Mouse (Mus musculus): ENCODE data around the gene Asic1. TPM values are rescaled to one million over a fixed set of nuclear protein-coding genes. Genes with fewer than 3 reads are reported as not detected.

Gene Asic1
- polyA plus RNA-seq (2014; fragmentation: Nextera tagmentation; extraction: Ambion mirVana), result 1.5 and 1.8 TPM in 2 replicates

- H3K27ac ChIP-seq (ENCODE audit: low read length), result no peak within 1 kb of the TSS
- peak within 1 kb of the TSS; percentile 49 for H3K4me3 ChIP-seq (ENCODE audit: low read depth, low read length)
- ATAC-seq (ENCODE audit: insufficient number of reproducible peaks, insufficient read depth, low FRiP score, low read depth), result peak; percentile 57; the same call in 1 of the 2 replicates
- no peaks in the 10 kb centered on the region for H3K36me3 ChIP-seq (ENCODE audit: control insufficient read depth, insufficient read depth, low read length)
- H3K9ac ChIP-seq (replicated peaks; ENCODE audit: low read depth, low read length), result no peak within 1 kb of the TSS; the same call in 1 of the 2 replicates
- 1% methylated on average over 65 of the region's 74 CpGs for WGBS
- H3K4me2 ChIP-seq (replicated peaks; ENCODE audit: low read depth, low read length), result peak within 1 kb of the TSS; percentile 95
- peaks cover 34% of the 10 kb centered on the region for H3K27me3 ChIP-seq (ENCODE audit: control insufficient read depth, insufficient read depth, low read length)
- no peaks in the 10 kb centered on the region for H3K4me1 ChIP-seq (ENCODE audit: control insufficient read depth, insufficient read depth, low read length)
- H3K9me3 ChIP-seq (ENCODE audit: control insufficient read depth, low read depth, low read length), result no peaks in the 10 kb centered on the region
Measured at GRCm38 (mm10) chr15:99670154-99670821, at the start of gene Asic1. Gene Asic1, plus strand, starts transcription at chr15:99670368.

GRCm38 (mm10) chr15:99622063-99622462 lies 48.1 kb upstream of the Asic1 start:
- Histone ChIP-seq H3K4me3 (ENCODE audit: low read depth, low read length) (no peak overlapping the region), H3K27ac (ENCODE audit: low read length) (no peak overlapping the region), H3K27me3 (ENCODE audit: control insufficient read depth, insufficient read depth, low read length) (no peaks in the 10 kb centered on the region), H3K9me3 (ENCODE audit: control insufficient read depth, low read depth, low read length) (no peaks in the 10 kb centered on the region), H3K36me3 (ENCODE audit: control insufficient read depth, insufficient read depth, low read length) (peaks cover 62% of the 10 kb centered on the region), H3K4me1 (ENCODE audit: control insufficient read depth, insufficient read depth, low read length) (no peaks in the 10 kb centered on the region), H3K9ac (replicated peaks; ENCODE audit: low read depth, low read length) (no peak overlapping the region), H3K4me2 (replicated peaks; ENCODE audit: low read depth, low read length) (no peak overlapping the region)
- WGBS, result 86% methylated on average over 11 of the region's 11 CpGs
- ATAC-seq (ENCODE audit: insufficient number of reproducible peaks, insufficient read depth, low FRiP score, low read depth), result no peak

GRCm38 (mm10) chr15:99631618-99632017 lies 38.5 kb upstream of the Asic1 start:
- Histone ChIP-seq H3K9me3 (ENCODE audit: control insufficient read depth, low read depth, low read length) (no peaks in the 10 kb centered on the region), H3K27ac (ENCODE audit: low read length) (no peak overlapping the region), H3K27me3 (ENCODE audit: control insufficient read depth, insufficient read depth, low read length) (no peaks in the 10 kb centered on the region), H3K9ac (replicated peaks; ENCODE audit: low read depth, low read length) (no peak overlapping the region), H3K36me3 (ENCODE audit: control insufficient read depth, insufficient read depth, low read length) (peaks cover 78% of the 10 kb centered on the region), H3K4me1 (ENCODE audit: control insufficient read depth, insufficient read depth, low read length) (no peaks in the 10 kb centered on the region), H3K4me3 (ENCODE audit: low read depth, low read length) (no peak overlapping the region), H3K4me2 (replicated peaks; ENCODE audit: low read depth, low read length) (no peak overlapping the region)
- ATAC-seq (ENCODE audit: insufficient number of reproducible peaks, insufficient read depth, low FRiP score, low read depth), result no peak

- Histone ChIP-seq H3K27me3 (ENCODE audit: control insufficient read depth, insufficient read depth, low read length) (no peaks in the 10 kb centered on the region), H3K36me3 (ENCODE audit: control insufficient read depth, insufficient read depth, low read length) (peaks cover 79% of the 10 kb centered on the region), H3K4me1 (ENCODE audit: control insufficient read depth, insufficient read depth, low read length) (no peaks in the 10 kb centered on the region), H3K4me2 (replicated peaks; ENCODE audit: low read depth, low read length) (no peak overlapping the region), H3K4me3 (ENCODE audit: low read depth, low read length) (no peak overlapping the region), H3K9ac (replicated peaks; ENCODE audit: low read depth, low read length) (no peak overlapping the region), H3K27ac (ENCODE audit: low read length) (no peak overlapping the region), H3K9me3 (ENCODE audit: control insufficient read depth, low read depth, low read length) (no peaks in the 10 kb centered on the region)
- ATAC-seq (ENCODE audit: insufficient number of reproducible peaks, insufficient read depth, low FRiP score, low read depth), result no peak
- 91% methylated on average over 7 of the region's 7 CpGs for WGBS
Measured at GRCm38 (mm10) chr15:99634702-99635101, 35.5 kb upstream of the Asic1 start.

- Histone ChIP-seq H3K4me1 (ENCODE audit: control insufficient read depth, insufficient read depth, low read length) (no peaks in the 10 kb centered on the region), H3K9ac (replicated peaks; ENCODE audit: low read depth, low read length) (no peak overlapping the region), H3K4me3 (ENCODE audit: low read depth, low read length) (no peak overlapping the region), H3K9me3 (ENCODE audit: control insufficient read depth, low read depth, low read length) (no peaks in the 10 kb centered on the region), H3K36me3 (ENCODE audit: control insufficient read depth, insufficient read depth, low read length) (peaks cover 67% of the 10 kb centered on the region), H3K27me3 (ENCODE audit: control insufficient read depth, insufficient read depth, low read length) (no peaks in the 10 kb centered on the region), H3K27ac (ENCODE audit: low read length) (no peak overlapping the region), H3K4me2 (replicated peaks; ENCODE audit: low read depth, low read length) (no peak overlapping the region)
- WGBS, result 82% methylated on average over 12 of the region's 12 CpGs
- ATAC-seq (ENCODE audit: insufficient number of reproducible peaks, insufficient read depth, low FRiP score, low read depth), result no peak
Measured at GRCm38 (mm10) chr15:99637405-99638123, 32.6 kb upstream of the Asic1 start.

- H3K27ac ChIP-seq (ENCODE audit: low read length), result no peak overlapping the region
- H3K27me3 ChIP-seq (ENCODE audit: control insufficient read depth, insufficient read depth, low read length), result no peaks in the 10 kb centered on the region
- no peak overlapping the region for H3K4me2 ChIP-seq (replicated peaks; ENCODE audit: low read depth, low read length)
- H3K4me1 ChIP-seq (ENCODE audit: control insufficient read depth, insufficient read depth, low read length), result no peaks in the 10 kb centered on the region; the same call in 1 of the 2 replicates
- no peak for ATAC-seq (ENCODE audit: insufficient number of reproducible peaks, insufficient read depth, low FRiP score, low read depth)
- peaks cover 64% of the 10 kb centered on the region for H3K36me3 ChIP-seq (ENCODE audit: control insufficient read depth, insufficient read depth, low read length)
- no peak overlapping the region for H3K4me3 ChIP-seq (ENCODE audit: low read depth, low read length)
- WGBS, result 89% methylated on average over 5 of the region's 5 CpGs
- no peaks in the 10 kb centered on the region for H3K9me3 ChIP-seq (ENCODE audit: control insufficient read depth, low read depth, low read length)
- no peak overlapping the region for H3K9ac ChIP-seq (replicated peaks; ENCODE audit: low read depth, low read length)
Measured at GRCm38 (mm10) chr15:99638124-99638485, 32.1 kb upstream of the Asic1 start.

- Histone ChIP-seq H3K9ac (replicated peaks; ENCODE audit: low read depth, low read length) (no peak overlapping the region), H3K27me3 (ENCODE audit: control insufficient read depth, insufficient read depth, low read length) (no peaks in the 10 kb centered on the region), H3K36me3 (ENCODE audit: control insufficient read depth, insufficient read depth, low read length) (peaks cover 29% of the 10 kb centered on the region), H3K4me2 (replicated peaks; ENCODE audit: low read depth, low read length) (no peak overlapping the region), H3K4me3 (ENCODE audit: low read depth, low read length) (no peak overlapping the region), H3K4me1 (ENCODE audit: control insufficient read depth, insufficient read depth, low read length) (peaks cover 16% of the 10 kb centered on the region; the same call in 1 of the 2 replicates), H3K27ac (ENCODE audit: low read length) (no peak overlapping the region), H3K9me3 (ENCODE audit: control insufficient read depth, low read depth, low read length) (no peaks in the 10 kb centered on the region)
- 57% methylated on average over 6 of the region's 6 CpGs for WGBS
- no peak for ATAC-seq (ENCODE audit: insufficient number of reproducible peaks, insufficient read depth, low FRiP score, low read depth)
Measured at GRCm38 (mm10) chr15:99642622-99643021, 27.5 kb upstream of the Asic1 start.

- no peak overlapping the region for H3K27ac ChIP-seq (ENCODE audit: low read length)
- H3K36me3 ChIP-seq (ENCODE audit: control insufficient read depth, insufficient read depth, low read length), result peaks cover 24% of the 10 kb centered on the region
- ATAC-seq (ENCODE audit: insufficient number of reproducible peaks, insufficient read depth, low FRiP score, low read depth), result no peak
- no peaks in the 10 kb centered on the region for H3K9me3 ChIP-seq (ENCODE audit: control insufficient read depth, low read depth, low read length)
- H3K9ac ChIP-seq (replicated peaks; ENCODE audit: low read depth, low read length), result no peak overlapping the region
- H3K4me3 ChIP-seq (ENCODE audit: low read depth, low read length), result no peak overlapping the region
- peaks cover 25% of the 10 kb centered on the region; the same call in 1 of the 2 replicates for H3K4me1 ChIP-seq (ENCODE audit: control insufficient read depth, insufficient read depth, low read length)
- no peak overlapping the region for H3K4me2 ChIP-seq (replicated peaks; ENCODE audit: low read depth, low read length)
- WGBS, result 80% methylated on average over 10 of the region's 10 CpGs
- H3K27me3 ChIP-seq (ENCODE audit: control insufficient read depth, insufficient read depth, low read length), result no peaks in the 10 kb centered on the region
Measured at GRCm38 (mm10) chr15:99643832-99644231, 26.3 kb upstream of the Asic1 start.

Data from stomach, embryonic 14.5 days (tissue).